Comparison of ENCODE assay signal across 33 mouse cellular contexts in the genomic region with DNA sequence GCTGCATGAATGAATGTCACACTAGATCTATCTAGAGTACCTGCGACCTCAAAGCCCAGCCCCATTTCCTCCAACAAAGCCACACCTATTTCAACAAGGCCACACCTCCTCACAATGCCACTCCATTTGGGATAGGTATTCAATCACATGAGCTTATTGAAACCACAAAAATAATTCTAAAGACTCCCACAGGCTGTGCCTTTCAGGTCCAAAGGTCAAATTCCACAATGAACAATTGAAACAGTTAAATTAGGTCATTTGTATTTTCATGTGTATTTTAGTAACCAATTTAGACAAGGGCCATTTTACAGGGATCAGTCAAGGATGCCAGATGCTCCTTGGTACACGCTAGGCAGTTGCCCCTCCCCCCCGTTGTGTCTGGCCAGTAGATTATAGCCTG.
A peak's percentile ranks its signal among the peaks of the same experiment; 100 is the strongest.
DNase-seq lines count a peak whose midpoint lies in the region; ATAC-seq and TF ChIP-seq lines count a peak whose summit lies in the region.
"Had no signal": no experiment of that assay in that cellular context is flagged by ENCODE, and none has a peak within 500 bp of the region (broad histone marks: within the 10 kb centered on the region; RNA-seq: fewer than 3 reads in every experiment).

No protein-coding gene starts in this region.

- H3K9me3 ChIP-seq in ES-Bruce4 (replicated peaks; ENCODE audit: control insufficient read depth, insufficient read depth, low read length, poor library complexity, severe bottlenecking): peaks cover 21% of the 10 kb centered on the region
- H3K9me3 ChIP-seq in intestine, embryonic 16.5 days (ENCODE audit: control insufficient read depth, low read length): no peaks in the 10 kb centered on the region
- H3K9me3 ChIP-seq: embryonic facial prominence, embryonic 13.5 days; forebrain, embryonic 10.5 days; heart, embryonic 10.5 days; heart, embryonic 15.5 days; hindbrain, embryonic 12.5 days; limb, embryonic 10.5 days; limb, embryonic 15.5 days; liver, embryonic 13.5 days; midbrain, embryonic 15.5 days; neural tube, embryonic 12.5 days; stomach, embryonic 15.5 days had no signal

- no peak overlapping the region for H3K9ac ChIP-seq in ES-Bruce4 (ENCODE audit: low read depth, poor library complexity, severe bottlenecking)
- H3K9ac ChIP-seq in intestine, embryonic 16.5 days (ENCODE audit: low read depth, low read length): no peak overlapping the region
- H3K9ac ChIP-seq: embryonic facial prominence, embryonic 13.5 days; heart, embryonic 15.5 days; hindbrain, embryonic 12.5 days; limb, embryonic 15.5 days; liver, embryonic 13.5 days; midbrain, embryonic 15.5 days; neural tube, embryonic 12.5 days; stomach, embryonic 15.5 days had no signal

- no peaks in the 10 kb centered on the region for H3K36me3 ChIP-seq in ES-Bruce4 (ENCODE audit: control insufficient read depth, insufficient read depth, low read length, poor library complexity, severe bottlenecking)
- no peaks in the 10 kb centered on the region for H3K36me3 ChIP-seq in intestine, embryonic 16.5 days (ENCODE audit: control insufficient read depth, insufficient read depth, low read length)
- H3K36me3 ChIP-seq: embryonic facial prominence, embryonic 13.5 days; forebrain, embryonic 10.5 days; heart, embryonic 10.5 days; heart, embryonic 15.5 days; hindbrain, embryonic 12.5 days; limb, embryonic 10.5 days; limb, embryonic 15.5 days; liver, embryonic 13.5 days; midbrain, embryonic 15.5 days; neural tube, embryonic 12.5 days; stomach, embryonic 15.5 days had no signal

- peak; percentile 44; the same call in 1 of the 2 replicates for ATAC-seq in intestine, embryonic 16.5 days
- ATAC-seq: forebrain, embryonic 16.5 days; lung, postnatal 0 days; midbrain, embryonic 15.5 days had no signal

- no peaks in the 10 kb centered on the region for H3K27me3 ChIP-seq in ES-Bruce4 (ENCODE audit: control insufficient read depth, insufficient read depth, low read length, poor library complexity, severe bottlenecking)
- H3K27me3 ChIP-seq in intestine, embryonic 16.5 days (replicated peaks; ENCODE audit: control insufficient read depth, insufficient read depth, low read length): no peaks in the 10 kb centered on the region
- H3K27me3 ChIP-seq: embryonic facial prominence, embryonic 13.5 days; heart, embryonic 15.5 days; hindbrain, embryonic 12.5 days; limb, embryonic 15.5 days; liver, embryonic 13.5 days; midbrain, embryonic 15.5 days; neural tube, embryonic 12.5 days; stomach, embryonic 15.5 days had no signal

- no peak for TF ChIP-seq POLR2A in ES-Bruce4 (IDR thresholded peaks at IDR 0.05; ENCODE audit: insufficient read depth, low read length)

- no peak overlapping the region for H3K4me2 ChIP-seq in intestine, embryonic 16.5 days (ENCODE audit: low read depth, low read length)
- H3K4me2 ChIP-seq: embryonic facial prominence, embryonic 13.5 days; heart, embryonic 15.5 days; hindbrain, embryonic 12.5 days; limb, embryonic 15.5 days; liver, embryonic 13.5 days; midbrain, embryonic 15.5 days; neural tube, embryonic 12.5 days; stomach, embryonic 15.5 days had no signal

- 70% methylated on average over 3 of the region's 3 CpGs for WGBS in intestine, embryonic 16.5 days

- peak; percentile 51 for DNase-seq in kidney, adult 9 months
- DNase-seq in kidney, postnatal 10 days: no peak
- peak; percentile 48 for DNase-seq in Muller cell, postnatal 12 days (ENCODE audit: inconsistent ontology term)
- DNase-seq in c-Kit-positive CD71-positive TER-119-positive erythroid progenitor cells, embryonic 14.5 days (ENCODE audit: low spot score): no peak
- DNase-seq in left cerebral cortex, adult 18-20 months (ENCODE audit: low spot score in 2 of 2): no peak
- DNase-seq in layer of hippocampus, adult 8-10 months (ENCODE audit: low spot score in 2 of 2): no peak
- DNase-seq: adrenal gland, postnatal 14 days; cerebellum, adult 11-12 months; cerebellum, adult 9-11 months; gastrocnemius, postnatal 25 days; heart, adult 11 months; kidney, adult 18-20 months; kidney, postnatal 25 days; layer of hippocampus, postnatal 36 days; liver, embryonic 13.5 days; right cerebral cortex, postnatal 14 days; thymus, adult 18-20 months; thymus, postnatal 25 days had no signal

- H3K4me3 ChIP-seq in ES-Bruce4 (ENCODE audit: low read depth, low read length): no peak overlapping the region
- H3K4me3 ChIP-seq in intestine, embryonic 16.5 days (ENCODE audit: low read length): no peak overlapping the region
- H3K4me3 ChIP-seq: embryonic facial prominence, embryonic 13.5 days; forebrain, embryonic 10.5 days; heart, embryonic 10.5 days; heart, embryonic 15.5 days; hindbrain, embryonic 12.5 days; layer of hippocampus, adult 2 months; limb, embryonic 10.5 days; limb, embryonic 15.5 days; liver, embryonic 13.5 days; midbrain, embryonic 15.5 days; neural tube, embryonic 12.5 days; stomach, embryonic 15.5 days had no signal

- TF ChIP-seq CTCF in ES-Bruce4 (IDR thresholded peaks at IDR 0.05; ENCODE audit: low read depth, low read length): no peak

- H3K27ac ChIP-seq in ES-Bruce4 (ENCODE audit: insufficient read depth, low read length): peak overlapping the region; percentile 91
- no peak overlapping the region for H3K27ac ChIP-seq in intestine, embryonic 16.5 days (ENCODE audit: low read length)
- H3K27ac ChIP-seq: embryonic facial prominence, embryonic 13.5 days; forebrain, embryonic 10.5 days; heart, embryonic 10.5 days; heart, embryonic 15.5 days; hindbrain, embryonic 12.5 days; layer of hippocampus, adult 2 months; limb, embryonic 10.5 days; limb, embryonic 15.5 days; liver, embryonic 13.5 days; midbrain, embryonic 15.5 days; neural tube, embryonic 12.5 days; stomach, embryonic 15.5 days had no signal

- no peak for TF ChIP-seq EP300 in ES-Bruce4 (IDR thresholded peaks at IDR 0.05; ENCODE audit: insufficient read depth, low read depth, low read length)

- no peaks in the 10 kb centered on the region for H3K4me1 ChIP-seq in ES-Bruce4 (ENCODE audit: control insufficient read depth, insufficient read depth, low read length)
- H3K4me1 ChIP-seq in intestine, embryonic 16.5 days (ENCODE audit: control insufficient read depth, insufficient read depth, low read length): no peaks in the 10 kb centered on the region
- H3K4me1 ChIP-seq: embryonic facial prominence, embryonic 13.5 days; forebrain, embryonic 10.5 days; heart, embryonic 10.5 days; heart, embryonic 15.5 days; hindbrain, embryonic 12.5 days; limb, embryonic 10.5 days; limb, embryonic 15.5 days; liver, embryonic 13.5 days; midbrain, embryonic 15.5 days; neural tube, embryonic 12.5 days; stomach, embryonic 15.5 days had no signal

Comparison
In these comparisons a context has a peak if more than half of its experiments do, and no peak if none do; other contexts are left out.
1. DNase-seq: peak in kidney, adult 9 months (single experiment) and Muller cell, postnatal 12 days (single experiment); none in kidney, postnatal 10 days (single experiment), c-Kit-positive CD71-positive TER-119-positive erythroid progenitor cells, embryonic 14.5 days (single experiment), left cerebral cortex, adult 18-20 months (0 of 2) and layer of hippocampus, adult 8-10 months (0 of 2).